In genomic region chr1:119189461-119190066, GRCm38 (mm10) we compare ENCODE assay signal across 8 mouse cellular contexts.
A peak's percentile ranks its signal among the peaks of the same experiment; 100 is the strongest.
DNase-seq lines count a peak whose midpoint lies in the region; ATAC-seq and TF ChIP-seq lines count a peak whose summit lies in the region.

No protein-coding gene starts in this region.

- H3K27me3 ChIP-seq in lung, embryonic 14.5 days (ENCODE audit: insufficient read depth, low read length): peaks cover 11% of the 10 kb centered on the region; the same call in 1 of the 2 replicates
- H3K27me3 ChIP-seq in forebrain, embryonic 16.5 days (replicated peaks; ENCODE audit: control insufficient read depth, insufficient read depth, low read length): no peaks in the 10 kb centered on the region
- peaks cover 14% of the 10 kb centered on the region; the same call in 1 of the 2 replicates for H3K27me3 ChIP-seq in intestine, embryonic 14.5 days (replicated peaks; ENCODE audit: control insufficient read depth, insufficient read depth, low read length)
- H3K27me3 ChIP-seq in limb, embryonic 15.5 days: peaks cover 7% of the 10 kb centered on the region; the same call in 1 of the 2 replicates

- no peaks in the 10 kb centered on the region for H3K4me1 ChIP-seq in lung, embryonic 14.5 days (ENCODE audit: insufficient read depth)
- H3K4me1 ChIP-seq in forebrain, embryonic 16.5 days (replicated peaks; ENCODE audit: control insufficient read depth, insufficient read depth, low read length): peaks cover 13% of the 10 kb centered on the region
- H3K4me1 ChIP-seq in intestine, embryonic 14.5 days (replicated peaks; ENCODE audit: control insufficient read depth, insufficient read depth, low read length): no peaks in the 10 kb centered on the region
- peaks cover 6% of the 10 kb centered on the region; the same call in 1 of the 2 replicates for H3K4me1 ChIP-seq in limb, embryonic 15.5 days

- TF ChIP-seq CTCF in lung, embryonic 14.5 days (IDR thresholded peaks at IDR 0.05; ENCODE audit: low read depth): no peak

- WGBS in lung, embryonic 14.5 days: 2% methylated on average over 23 of the region's 23 CpGs
- 3% methylated on average over 23 of the region's 23 CpGs for WGBS in forebrain, embryonic 16.5 days
- WGBS in intestine, embryonic 14.5 days: 3% methylated on average over 23 of the region's 23 CpGs
- 1% methylated on average over 23 of the region's 23 CpGs for WGBS in limb, embryonic 15.5 days

- H3K27ac ChIP-seq in lung, embryonic 14.5 days (ENCODE audit: low read depth): no peak overlapping the region
- peak overlapping the region; percentile 87 for H3K27ac ChIP-seq in forebrain, embryonic 16.5 days (ENCODE audit: low read length)
- H3K27ac ChIP-seq in intestine, embryonic 14.5 days (ENCODE audit: low read depth): no peak overlapping the region
- no peak overlapping the region for H3K27ac ChIP-seq in limb, embryonic 15.5 days

- no peaks in the 10 kb centered on the region for H3K9me3 ChIP-seq in lung, embryonic 14.5 days (ENCODE audit: low read depth, low read length)
- no peaks in the 10 kb centered on the region for H3K9me3 ChIP-seq in forebrain, embryonic 16.5 days (ENCODE audit: control insufficient read depth, low read length)
- H3K9me3 ChIP-seq in intestine, embryonic 14.5 days (ENCODE audit: control insufficient read depth, low read length): no peaks in the 10 kb centered on the region
- no peaks in the 10 kb centered on the region for H3K9me3 ChIP-seq in limb, embryonic 15.5 days

- ATAC-seq in lung, embryonic 14.5 days (ENCODE audit: insufficient read depth): no peak
- peak; percentile 94 for ATAC-seq in forebrain, embryonic 16.5 days
- ATAC-seq in intestine, embryonic 14.5 days (replicated peaks; ENCODE audit: low FRiP score, low TSS enrichment, low read depth): peak; percentile 19; the same call in 1 of the 2 replicates
- ATAC-seq in limb, embryonic 15.5 days (ENCODE audit: insufficient number of reproducible peaks, low FRiP score, low TSS enrichment, low read depth): no peak

- no peak overlapping the region; the same call in 1 of the 2 replicates for H3K9ac ChIP-seq in lung, embryonic 14.5 days
- H3K9ac ChIP-seq in forebrain, embryonic 16.5 days (replicated peaks; ENCODE audit: low read depth, low read length): peak overlapping the region; percentile 57
- 0 out of 2 replicates have a peak overlapping the region, but pooled peaks have one; percentile 5 for H3K9ac ChIP-seq in intestine, embryonic 14.5 days (ENCODE audit: low read length)
- H3K9ac ChIP-seq in limb, embryonic 15.5 days: peak overlapping the region; percentile 23; the same call in 1 of the 2 replicates

- H3K4me2 ChIP-seq in lung, embryonic 14.5 days: peak overlapping the region; percentile 53
- H3K4me2 ChIP-seq in forebrain, embryonic 16.5 days (ENCODE audit: low read length): peak overlapping the region; percentile 53
- peak overlapping the region; percentile 47 for H3K4me2 ChIP-seq in intestine, embryonic 14.5 days (ENCODE audit: low read length)
- peak overlapping the region; percentile 47 for H3K4me2 ChIP-seq in limb, embryonic 15.5 days

- DNase-seq in lung, embryonic 14.5 days: peak; percentile 24
- no peak for DNase-seq in lung, postnatal 4 days
- DNase-seq in intestine, embryonic 14.5 days (ENCODE audit: low spot score): peak; percentile 64
- peak; percentile 72 to 73 for DNase-seq in right cerebral cortex, adult 2 months (ENCODE audit: low spot score in 2 of 2)
- no peak for DNase-seq in MN1 (ENCODE audit: low spot score)
- DNase-seq in gastrocnemius, adult 18-20 months (ENCODE audit: low spot score): no peak

- H3K4me3 ChIP-seq in lung, embryonic 14.5 days (ENCODE audit: low read depth, low read length): peak overlapping the region; percentile 9; the same call in 1 of the 2 replicates
- H3K4me3 ChIP-seq in forebrain, embryonic 16.5 days (replicated peaks; ENCODE audit: low read length): peak overlapping the region; percentile 32
- H3K4me3 ChIP-seq in intestine, embryonic 14.5 days (ENCODE audit: low read depth, low read length): 0 out of 2 replicates have a peak overlapping the region, but pooled peaks have one; percentile 16
- H3K4me3 ChIP-seq in limb, embryonic 15.5 days: peak overlapping the region; percentile 25

- H3K36me3 ChIP-seq in lung, embryonic 14.5 days (ENCODE audit: insufficient read depth): no peaks in the 10 kb centered on the region
- no peaks in the 10 kb centered on the region for H3K36me3 ChIP-seq in forebrain, embryonic 16.5 days (ENCODE audit: control insufficient read depth, insufficient read depth)
- no peaks in the 10 kb centered on the region for H3K36me3 ChIP-seq in intestine, embryonic 14.5 days (ENCODE audit: control insufficient read depth, insufficient read depth, low read length)
- H3K36me3 ChIP-seq in limb, embryonic 15.5 days: no peaks in the 10 kb centered on the region

Comparison
In these comparisons a context has a peak if more than half of its experiments do, and no peak if none do; other contexts are left out.
1. DNase-seq: peak in lung, embryonic 14.5 days (single experiment), intestine, embryonic 14.5 days (single experiment) and right cerebral cortex, adult 2 months (2 of 2); none in lung, postnatal 4 days (0 of 2), MN1 (single experiment) and gastrocnemius, adult 18-20 months (single experiment).
2. ATAC-seq: peak in forebrain, embryonic 16.5 days (single experiment) and intestine, embryonic 14.5 days (single experiment); none in lung, embryonic 14.5 days (single experiment) and limb, embryonic 15.5 days (single experiment).
3. Peak in every context shown above with its lines, with median percentiles within 50 percentile points of each other: H3K4me2 ChIP-seq and H3K4me3 ChIP-seq.